Mouse (Mus musculus) cerebellum, adult 2 months (tissue): ENCODE measurements around the gene Zbtb45.

Experiments used
- CTCF ChIP-seq: fragments of 200-500 bp; IDR thresholded peaks from 2 replicates; pipeline ENCODE4 v1.5.1; 2011; ENCODE audit warnings: low read depth, mild to moderate bottlenecking, control low read depth, low read length, moderate library complexity, borderline replicate concordance; ENCODE audit not compliant: insufficient read depth
- POLR2A ChIP-seq: fragments of 200-500 bp; IDR thresholded peaks from 2 replicates; pipeline ENCODE4 v1.6.1; 2011; ENCODE audit warnings: low read length, control low read depth, borderline replicate concordance; ENCODE audit not compliant: insufficient read depth

GRCm38 (mm10) chr7:12997230-12997629, 12.6 kb downstream of the Zbtb45 start:
- TF ChIP-seq POLR2A = no peak
- TF ChIP-seq CTCF = no peak
